Mouse (Mus musculus) thymus, adult 2 months (tissue): ENCODE measurements around the gene Arl2bp.

Source experiments
- CTCF ChIP-seq: fragments of 200-500 bp; IDR thresholded peaks from 2 replicates; pipeline ENCODE4 v1.5.1; 2012; ENCODE audit warnings: mild to moderate bottlenecking, control low read depth, low read length, moderate library complexity, borderline replicate concordance; ENCODE audit not compliant: control insufficient read depth, poor library complexity, insufficient read depth; ENCODE audit errors: extremely low read depth
- POLR2A ChIP-seq: fragments of 200-500 bp; IDR thresholded peaks from 2 replicates; pipeline ENCODE4 v1.6.1; 2012; ENCODE audit warnings: mild to moderate bottlenecking, low read length, control low read depth, moderate library complexity; ENCODE audit not compliant: control insufficient read depth, poor library complexity, insufficient read depth; ENCODE audit errors: extremely low read depth

DNA sequence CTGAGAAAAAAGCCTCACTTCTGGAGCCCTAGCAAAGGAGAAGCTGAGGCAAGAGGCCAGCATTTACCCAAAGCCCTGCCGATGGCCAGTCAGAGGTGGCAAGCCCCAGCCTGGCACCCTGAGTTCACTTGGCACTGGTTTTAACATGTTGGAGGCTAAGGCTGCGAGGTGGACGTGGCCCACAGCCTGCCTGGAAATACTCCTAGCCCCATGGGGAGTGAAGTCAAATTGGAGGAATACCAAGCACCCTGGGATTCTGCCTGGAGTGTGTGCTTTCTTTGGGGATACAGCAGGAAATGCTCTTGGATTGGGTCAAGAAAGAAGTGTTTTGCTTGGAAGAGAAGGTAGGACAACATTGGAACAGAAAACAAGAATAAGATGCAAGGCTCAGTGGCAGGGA is 49.5 kb downstream of the Arl2bp start:
- TF ChIP-seq CTCF (no peak), POLR2A (no peak)
